Mouse (Mus musculus): ENCODE measurements around the gene Depdc7.

- TF ChIP-seq CTCF (IDR thresholded peaks at IDR 0.05; ENCODE audit: insufficient read depth, low read depth, low read length) (no peak), POLR2A (IDR thresholded peaks at IDR 0.05; ENCODE audit: insufficient read depth, low read depth, low read length) (no peak)
Measured at GRCm38 (mm10) chr2:104741896-104742740, 560 bp downstream of the Depdc7 start.

Data from olfactory bulb, adult 2 months (tissue).